Mouse (Mus musculus): ENCODE measurements at regions not wholly inside any gene's neighbourhood (a gene's known extent, or its start where the extent isn't known, plus 50 kb on each side); places are given as distances from the start of the nearest gene placed in this dataset.

DNA sequence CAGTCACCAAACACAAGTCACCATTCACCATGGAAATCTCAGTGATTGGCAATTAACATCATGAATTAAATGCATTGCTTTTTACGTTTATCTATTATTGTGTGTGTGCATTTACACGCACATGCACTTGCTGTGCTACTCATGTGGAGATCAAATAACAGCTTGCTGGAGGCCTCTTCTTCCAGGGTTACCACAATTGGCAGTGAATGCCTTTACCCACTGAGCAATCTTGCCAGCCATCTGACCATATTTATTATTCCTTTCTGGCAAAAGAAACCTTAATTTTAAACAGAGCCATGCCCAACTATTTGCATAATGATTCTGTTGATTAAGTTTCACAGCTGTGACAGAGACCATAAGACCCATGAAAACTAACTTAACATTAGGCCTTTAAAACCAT lies 494.5 kb upstream of the 4930412O13Rik start:
- Histone ChIP-seq H3K4me3 (no peak overlapping the region), H3K27ac (no peak overlapping the region), H3K4me2 (replicated peaks) (no peak overlapping the region), H3K27me3 (no peaks in the 10 kb centered on the region), H3K4me1 (no peaks in the 10 kb centered on the region), H3K9me3 (no peaks in the 10 kb centered on the region), H3K36me3 (no peaks in the 10 kb centered on the region), H3K9ac (no peak overlapping the region)
- WGBS, result 72% methylated on average over 2 of the region's 2 CpGs
- ATAC-seq (ENCODE audit: insufficient number of reproducible peaks, insufficient read depth, low FRiP score, low TSS enrichment), result no peak

- no peaks in the 10 kb centered on the region for H3K4me1 ChIP-seq
- H3K9ac ChIP-seq, result no peak overlapping the region
- H3K9me3 ChIP-seq, result no peaks in the 10 kb centered on the region
- no peak overlapping the region for H3K4me3 ChIP-seq
- no peak overlapping the region for H3K27ac ChIP-seq
- no peaks in the 10 kb centered on the region for H3K27me3 ChIP-seq
- WGBS, result 89% methylated on average over 3 of the region's 3 CpGs
- ATAC-seq (ENCODE audit: insufficient number of reproducible peaks, insufficient read depth, low FRiP score, low TSS enrichment), result no peak
- no peaks in the 10 kb centered on the region for H3K36me3 ChIP-seq
- H3K4me2 ChIP-seq (replicated peaks), result no peak overlapping the region
Measured at GRCm38 (mm10) chr2:9388058-9388457, 493.0 kb upstream of the 4930412O13Rik start.

- 77% methylated on average over 9 of the region's 9 CpGs for WGBS
- Histone ChIP-seq H3K27me3 (no peaks in the 10 kb centered on the region), H3K9ac (no peak overlapping the region), H3K36me3 (no peaks in the 10 kb centered on the region), H3K4me1 (no peaks in the 10 kb centered on the region), H3K4me3 (no peak overlapping the region), H3K27ac (no peak overlapping the region), H3K9me3 (no peaks in the 10 kb centered on the region), H3K4me2 (replicated peaks) (no peak overlapping the region)
- no peak for ATAC-seq (ENCODE audit: insufficient number of reproducible peaks, insufficient read depth, low FRiP score, low TSS enrichment)
Measured at GRCm38 (mm10) chr2:9395379-9395999, 485.6 kb upstream of the 4930412O13Rik start.

- WGBS, result 85% methylated on average over 7 of the region's 7 CpGs
- H3K4me3 ChIP-seq, result no peak overlapping the region
- H3K9me3 ChIP-seq, result no peaks in the 10 kb centered on the region
- H3K27ac ChIP-seq, result no peak overlapping the region
- H3K36me3 ChIP-seq, result no peaks in the 10 kb centered on the region
- H3K4me2 ChIP-seq (replicated peaks), result no peak overlapping the region
- no peaks in the 10 kb centered on the region for H3K4me1 ChIP-seq
- ATAC-seq (ENCODE audit: insufficient number of reproducible peaks, insufficient read depth, low FRiP score, low TSS enrichment), result no peak
- H3K27me3 ChIP-seq, result no peaks in the 10 kb centered on the region
- H3K9ac ChIP-seq, result no peak overlapping the region
Measured at GRCm38 (mm10) chr2:9401461-9401860, 479.6 kb upstream of the 4930412O13Rik start.

GRCm38 (mm10) chr2:9402281-9402680 lies 478.8 kb upstream of the 4930412O13Rik start:
- Histone ChIP-seq H3K4me2 (replicated peaks) (no peak overlapping the region), H3K27ac (no peak overlapping the region), H3K27me3 (no peaks in the 10 kb centered on the region), H3K4me1 (no peaks in the 10 kb centered on the region), H3K4me3 (no peak overlapping the region), H3K36me3 (no peaks in the 10 kb centered on the region), H3K9ac (no peak overlapping the region), H3K9me3 (no peaks in the 10 kb centered on the region)
- 74% methylated on average over 2 of the region's 2 CpGs for WGBS
- ATAC-seq (ENCODE audit: insufficient number of reproducible peaks, insufficient read depth, low FRiP score, low TSS enrichment), result no peak

DNA sequence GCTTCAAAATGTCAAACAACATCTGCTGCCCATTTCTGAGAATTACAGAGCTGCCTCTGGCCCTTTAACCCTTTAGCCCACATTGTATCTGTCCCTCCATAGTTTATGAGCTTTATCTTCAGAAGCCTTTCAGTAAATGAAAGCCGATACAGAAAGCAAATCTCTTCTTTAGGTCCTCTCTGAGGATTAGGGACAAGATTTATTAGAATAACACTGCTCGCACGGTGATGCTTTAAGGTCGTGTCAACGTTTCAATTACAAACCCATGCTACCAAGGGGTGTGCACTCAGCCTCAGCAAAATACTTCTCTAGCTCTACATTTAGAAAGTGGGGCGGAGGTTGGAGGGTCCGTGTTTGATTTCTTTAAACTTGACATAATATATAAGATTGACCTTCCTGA lies 472.0 kb upstream of the 4930412O13Rik start:
- H3K4me2 ChIP-seq (replicated peaks), result no peak overlapping the region
- ATAC-seq (ENCODE audit: insufficient number of reproducible peaks, insufficient read depth, low FRiP score, low TSS enrichment), result no peak
- no peaks in the 10 kb centered on the region for H3K4me1 ChIP-seq
- H3K9ac ChIP-seq, result no peak overlapping the region
- no peaks in the 10 kb centered on the region for H3K36me3 ChIP-seq
- no peak overlapping the region for H3K4me3 ChIP-seq
- no peaks in the 10 kb centered on the region for H3K9me3 ChIP-seq
- H3K27me3 ChIP-seq, result no peaks in the 10 kb centered on the region
- WGBS, result 55% methylated on average over 7 of the region's 7 CpGs
- H3K27ac ChIP-seq, result no peak overlapping the region

- H3K4me3 ChIP-seq, result no peak overlapping the region
- no peak for ATAC-seq (ENCODE audit: insufficient number of reproducible peaks, insufficient read depth, low FRiP score, low TSS enrichment)
- H3K9me3 ChIP-seq, result no peaks in the 10 kb centered on the region
- no peaks in the 10 kb centered on the region for H3K27me3 ChIP-seq
- 82% methylated on average over 8 of the region's 8 CpGs for WGBS
- no peak overlapping the region for H3K9ac ChIP-seq
- no peaks in the 10 kb centered on the region for H3K36me3 ChIP-seq
- H3K27ac ChIP-seq, result no peak overlapping the region
- H3K4me2 ChIP-seq (replicated peaks), result no peak overlapping the region
- H3K4me1 ChIP-seq, result no peaks in the 10 kb centered on the region
Measured at GRCm38 (mm10) chr2:9422686-9423085, 458.4 kb upstream of the 4930412O13Rik start.

- no peak overlapping the region for H3K4me3 ChIP-seq
- 37% methylated on average over 7 of the region's 7 CpGs for WGBS
- no peak overlapping the region for H3K27ac ChIP-seq
- H3K9ac ChIP-seq, result no peak overlapping the region
- no peaks in the 10 kb centered on the region for H3K36me3 ChIP-seq
- H3K9me3 ChIP-seq, result no peaks in the 10 kb centered on the region
- H3K4me1 ChIP-seq, result no peaks in the 10 kb centered on the region
- no peak for ATAC-seq (ENCODE audit: insufficient number of reproducible peaks, insufficient read depth, low FRiP score, low TSS enrichment)
- H3K4me2 ChIP-seq (replicated peaks), result no peak overlapping the region
- H3K27me3 ChIP-seq, result no peaks in the 10 kb centered on the region
Measured at GRCm38 (mm10) chr2:9423534-9423933, 457.5 kb upstream of the 4930412O13Rik start.

- ATAC-seq (ENCODE audit: insufficient number of reproducible peaks, insufficient read depth, low FRiP score, low TSS enrichment), result no peak
- H3K9ac ChIP-seq, result no peak overlapping the region
- H3K36me3 ChIP-seq, result no peaks in the 10 kb centered on the region
- no peak overlapping the region for H3K4me2 ChIP-seq (replicated peaks)
- H3K4me1 ChIP-seq, result no peaks in the 10 kb centered on the region
- no peak overlapping the region for H3K4me3 ChIP-seq
- WGBS, result 25% methylated on average over 17 of the region's 17 CpGs
- H3K27me3 ChIP-seq, result no peaks in the 10 kb centered on the region
- no peaks in the 10 kb centered on the region for H3K9me3 ChIP-seq
- H3K27ac ChIP-seq, result no peak overlapping the region
Measured at GRCm38 (mm10) chr2:9433110-9433940, 447.7 kb upstream of the 4930412O13Rik start.

DNA sequence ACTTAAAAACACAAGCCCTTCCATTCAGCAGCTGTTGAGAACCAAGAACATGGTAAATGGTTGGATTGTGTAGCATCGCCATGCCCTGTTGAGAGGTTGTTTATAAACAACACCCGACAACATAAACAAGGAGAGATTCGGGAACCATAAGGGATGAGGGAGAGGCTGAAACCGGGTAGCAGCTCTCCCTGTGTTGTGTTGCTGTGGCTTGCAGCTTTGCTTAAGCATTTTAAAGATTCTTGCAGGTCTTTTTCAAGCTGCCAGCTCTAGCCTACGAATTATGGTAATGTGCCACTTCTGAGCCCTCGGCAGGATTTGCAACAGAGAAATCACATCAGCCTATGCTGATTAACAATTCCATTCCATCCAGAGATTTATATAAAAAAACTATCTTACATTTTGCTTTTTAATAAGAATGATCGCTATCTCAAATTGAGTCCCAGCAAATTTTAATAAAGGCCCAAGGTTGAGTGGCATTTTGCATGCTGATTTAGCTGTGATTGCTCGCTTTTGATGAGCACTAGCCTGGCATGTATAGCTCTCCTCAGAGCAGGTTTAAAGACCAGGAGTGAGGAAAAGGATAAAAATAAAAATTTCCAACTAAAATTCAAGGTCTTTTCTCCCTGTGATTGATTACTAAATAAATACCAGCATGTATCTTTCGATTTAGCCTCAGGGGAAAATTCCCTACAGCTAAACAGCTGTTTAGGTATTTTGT lies 445.7 kb upstream of the 4930412O13Rik start:
- 62% methylated on average over 9 of the region's 9 CpGs for WGBS
- ATAC-seq (ENCODE audit: insufficient number of reproducible peaks, insufficient read depth, low FRiP score, low TSS enrichment), result no peak

DNA sequence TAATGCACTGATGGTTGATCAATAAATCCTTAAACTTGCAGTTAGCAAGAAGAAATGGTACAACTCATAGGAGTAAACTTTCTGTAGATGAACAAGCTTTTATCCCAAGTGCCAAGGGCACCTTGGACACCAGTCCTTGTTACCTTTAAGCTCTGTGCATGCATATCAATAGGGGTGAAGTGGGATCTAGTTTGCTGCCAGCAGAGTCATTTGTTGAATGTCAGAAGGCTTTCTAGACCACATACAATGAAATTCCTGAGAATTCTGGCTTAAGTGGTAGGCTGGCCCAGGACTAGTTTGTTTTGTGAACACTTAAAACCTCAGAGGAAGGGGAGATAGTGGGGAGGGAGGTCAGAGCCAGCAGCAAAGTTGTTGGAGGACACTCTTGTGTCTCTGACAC lies 437.9 kb upstream of the 4930412O13Rik start:
- Histone ChIP-seq H3K27me3 (no peaks in the 10 kb centered on the region), H3K27ac (no peak overlapping the region), H3K4me3 (no peak overlapping the region), H3K4me1 (no peaks in the 10 kb centered on the region), H3K9ac (no peak overlapping the region), H3K9me3 (no peaks in the 10 kb centered on the region), H3K36me3 (no peaks in the 10 kb centered on the region), H3K4me2 (replicated peaks) (no peak overlapping the region)
- no peak for ATAC-seq (ENCODE audit: insufficient number of reproducible peaks, insufficient read depth, low FRiP score, low TSS enrichment)

More for the DNA sequence above, 445.7 kb upstream of the 4930412O13Rik start:
- no peak overlapping the region for H3K27ac ChIP-seq
- no peak overlapping the region for H3K4me3 ChIP-seq
- H3K9ac ChIP-seq, result no peak overlapping the region
- no peaks in the 10 kb centered on the region for H3K9me3 ChIP-seq
- no peak overlapping the region for H3K4me2 ChIP-seq (replicated peaks)
- no peaks in the 10 kb centered on the region for H3K27me3 ChIP-seq
- H3K4me1 ChIP-seq, result no peaks in the 10 kb centered on the region
- no peaks in the 10 kb centered on the region for H3K36me3 ChIP-seq

DNA sequence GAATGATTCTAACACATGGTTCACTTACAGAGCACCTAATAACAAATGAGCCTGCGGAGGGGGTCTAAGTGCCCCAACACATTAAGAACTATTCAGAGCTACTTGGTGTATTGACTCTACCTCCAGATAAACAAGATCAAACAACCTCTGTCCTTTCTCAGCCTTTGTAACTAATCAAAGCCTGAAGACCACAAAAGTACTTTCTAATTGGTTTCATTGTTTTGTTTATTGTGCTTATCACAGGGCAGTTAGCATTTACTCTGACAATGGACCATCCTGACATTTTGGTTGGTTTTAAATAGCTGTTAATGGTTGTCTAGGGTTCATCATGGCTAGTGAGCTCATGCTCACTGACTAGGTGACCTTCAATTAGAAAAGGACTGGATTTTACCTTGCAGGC lies 435.2 kb upstream of the 4930412O13Rik start:
- no peak overlapping the region for H3K4me3 ChIP-seq
- no peak overlapping the region for H3K27ac ChIP-seq
- 90% methylated on average over 1 of the region's 1 CpGs for WGBS
- H3K4me1 ChIP-seq, result no peaks in the 10 kb centered on the region
- H3K9ac ChIP-seq, result no peak overlapping the region
- no peak overlapping the region for H3K4me2 ChIP-seq (replicated peaks)
- H3K36me3 ChIP-seq, result no peaks in the 10 kb centered on the region
- no peaks in the 10 kb centered on the region for H3K9me3 ChIP-seq
- no peaks in the 10 kb centered on the region for H3K27me3 ChIP-seq
- no peak for ATAC-seq (ENCODE audit: insufficient number of reproducible peaks, insufficient read depth, low FRiP score, low TSS enrichment)
